Mouse (Mus musculus) CH12.LX (cell line): ENCODE measurements at regions not wholly inside any gene's neighbourhood (a gene's known extent, or its start where the extent isn't known, plus 50 kb on each side); places are given as distances from the start of the nearest gene placed in this dataset.

Experiments used
- DNase-seq: peaks from one replicate; pipeline ENCODE4 v3.0.0-alpha.2; 2013; ENCODE audit errors: extremely low read depth
- H3K27ac ChIP-seq: 2 replicates; pipeline ENCODE4 v1.5.1; 2012; ENCODE audit warnings: low read depth, mild to moderate bottlenecking, control low read depth, moderate library complexity; ENCODE audit not compliant: insufficient read depth
- H3K27me3 ChIP-seq: replicated peaks from 2 replicates; pipeline ENCODE3; 2012; ENCODE audit warnings: inconsistent platforms
- H3K36me3 ChIP-seq, 2 experiments: replicated peaks in 1 of 2; 2 replicates each; pipeline versions ENCODE3 to v1.6.1; 2012; ENCODE audit warnings: inconsistent platforms in 1 of 2, low read length in 1 of 2, mild to moderate bottlenecking in 1 of 2, mixed read lengths in 1 of 2, moderate library complexity in 1 of 2; ENCODE audit not compliant: control insufficient read depth in 1 of 2, insufficient read depth in 1 of 2
- H3K4me1 ChIP-seq, 2 experiments: 2 replicates each; pipeline ENCODE4 v1.6.1; 2012; ENCODE audit warnings: inconsistent platforms in 1 of 2, moderate library complexity in 1 of 2; ENCODE audit not compliant: insufficient read depth in 2 of 2, control insufficient read depth in 1 of 2
- H3K4me2 ChIP-seq: 2 replicates; pipeline ENCODE4 v1.6.1; 2012; ENCODE audit warnings: low read depth, mild to moderate bottlenecking, control low read depth; ENCODE audit not compliant: poor library complexity, insufficient read depth, severe bottlenecking
- H3K4me3 ChIP-seq, 3 experiments: fragments of 150-350 bp in 1 of 3; sonication (generic) in 1 of 3; replicated peaks in 1 of 3; 2 replicates each; pipeline versions ENCODE3 to v1.5.1; 2011 to 2012; ENCODE audit warnings: low read depth in 2 of 3, low read length in 2 of 3, mild to moderate bottlenecking in 2 of 3, moderate library complexity in 2 of 3, control low read depth in 1 of 3, improper control_type of control experiment in 1 of 3, inconsistent platforms in 1 of 3, mixed read lengths in 1 of 3; ENCODE audit not compliant: poor library complexity in 1 of 3
- H3K79me2 ChIP-seq: replicated peaks from 2 replicates; pipeline ENCODE4 v1.6.1; 2012; ENCODE audit warnings: mild to moderate bottlenecking, moderate library complexity; ENCODE audit not compliant: control insufficient read depth, poor library complexity, insufficient read depth, severe bottlenecking; ENCODE audit errors: extremely low read depth
- H3K9ac ChIP-seq: 2 replicates; pipeline ENCODE4 v1.6.1; 2012; ENCODE audit warnings: low read depth, mild to moderate bottlenecking, control low read depth, moderate library complexity; ENCODE audit not compliant: insufficient read depth
- H3K9me3 ChIP-seq: replicated peaks from 2 replicates; pipeline ENCODE3; 2012; ENCODE audit warnings: low read length, inconsistent platforms, mixed read lengths
- BHLHE40 ChIP-seq: IDR thresholded peaks from 2 replicates; pipeline ENCODE4 v1.6.1; 2011; ENCODE audit warnings: mild to moderate bottlenecking, low read depth, low read length, improper control_type of control experiment
- CHD1 ChIP-seq: IDR thresholded peaks from 2 replicates; pipeline ENCODE4 v1.6.1; 2012; ENCODE audit warnings: low read depth, low read length, improper control_type of control experiment, inconsistent platforms
- CHD2 ChIP-seq: IDR thresholded peaks from 2 replicates; pipeline ENCODE4 v1.6.1; 2011; ENCODE audit warnings: low read length, improper control_type of control experiment
- CTCF ChIP-seq, 2 experiments: IDR thresholded peaks in 1 of 2; conservative IDR thresholded peaks in 1 of 2; 2 replicates each; pipeline ENCODE4 v1.5.1; 2011 to 2012; ENCODE audit warnings: low read depth in 2 of 2, low read length in 2 of 2, improper control_type of control experiment in 1 of 2, inconsistent platforms in 1 of 2, mild to moderate bottlenecking in 1 of 2, moderate library complexity in 1 of 2
- E2F4 ChIP-seq: IDR thresholded peaks from 2 replicates; pipeline ENCODE4 v1.6.1; 2011; ENCODE audit warnings: low read depth, low read length, improper control_type of control experiment; ENCODE audit not compliant: insufficient replicate concordance
- ELF1 ChIP-seq: IDR thresholded peaks from 2 replicates; pipeline ENCODE4 v1.6.1; 2014; ENCODE audit warnings: low read depth, mild to moderate bottlenecking, inconsistent platforms, low read length, improper control_type of control experiment
- EP300 ChIP-seq: IDR thresholded peaks from 2 replicates; pipeline ENCODE4 v1.6.1; 2011; ENCODE audit warnings: low read length, improper control_type of control experiment
- GABPA ChIP-seq: IDR thresholded peaks from 2 replicates; pipeline ENCODE4 v1.6.1; 2012; ENCODE audit warnings: low read depth, low read length, improper control_type of control experiment, inconsistent platforms; ENCODE audit not compliant: insufficient replicate concordance
- HCFC1 ChIP-seq: IDR thresholded peaks from 2 replicates; pipeline ENCODE4 v1.6.1; 2012; ENCODE audit warnings: low read depth, mild to moderate bottlenecking, inconsistent platforms, low read length, improper control_type of control experiment
- JUN ChIP-seq: IDR thresholded peaks from 2 replicates; pipeline ENCODE4 v1.6.1; 2011; ENCODE audit warnings: low read depth, mild to moderate bottlenecking, low read length, improper control_type of control experiment, moderate library complexity; ENCODE audit not compliant: insufficient read depth
- JUND ChIP-seq: conservative IDR thresholded peaks from 2 replicates; pipeline ENCODE4 v1.6.1; 2011; ENCODE audit warnings: low read depth, low read length, improper control_type of control experiment
- MAX ChIP-seq: IDR thresholded peaks from 2 replicates; pipeline ENCODE4 v1.6.1; 2011; ENCODE audit warnings: low read length, improper control_type of control experiment
- MAZ ChIP-seq: IDR thresholded peaks from 2 replicates; pipeline ENCODE4 v1.6.1; 2012; ENCODE audit warnings: low read depth, mild to moderate bottlenecking, inconsistent platforms, low read length, improper control_type of control experiment, moderate library complexity
- MEF2A ChIP-seq: IDR thresholded peaks from 2 replicates; pipeline ENCODE4 v1.6.1; 2014; ENCODE audit warnings: low read depth, mild to moderate bottlenecking, inconsistent platforms, low read length, improper control_type of control experiment, borderline replicate concordance
- MYC ChIP-seq: IDR thresholded peaks from 2 replicates; pipeline ENCODE4 v1.6.1; 2011; ENCODE audit warnings: low read depth, mild to moderate bottlenecking, improper control_type of control experiment, low read length
- NELFE ChIP-seq: IDR thresholded peaks from 2 replicates; pipeline ENCODE4 v1.6.1; 2011; ENCODE audit warnings: low read depth, low read length, improper control_type of control experiment
- NRF1 ChIP-seq: IDR thresholded peaks from 2 replicates; pipeline ENCODE4 v1.6.1; 2014; ENCODE audit warnings: low read depth, mild to moderate bottlenecking, inconsistent platforms, low read length, improper control_type of control experiment, moderate library complexity
- RAD21 ChIP-seq: IDR thresholded peaks from 2 replicates; pipeline ENCODE4 v1.6.1; 2011; ENCODE audit warnings: low read depth, mild to moderate bottlenecking, low read length, improper control_type of control experiment, moderate library complexity
- TBP ChIP-seq: conservative IDR thresholded peaks from 2 replicates; pipeline ENCODE4 v1.6.1; 2011; ENCODE audit warnings: low read depth, low read length, improper control_type of control experiment
- TCF12 ChIP-seq: IDR thresholded peaks from 2 replicates; pipeline ENCODE4 v1.6.1; 2014; ENCODE audit warnings: low read depth, mild to moderate bottlenecking, inconsistent platforms, low read length, improper control_type of control experiment
- USF2 ChIP-seq: conservative IDR thresholded peaks from 2 replicates; pipeline ENCODE4 v1.6.1; 2011; ENCODE audit warnings: low read depth, low read length, improper control_type of control experiment
- ZC3H11A ChIP-seq: IDR thresholded peaks from 2 replicates; pipeline ENCODE4 v1.6.1; 2012; ENCODE audit warnings: low read depth, mild to moderate bottlenecking, inconsistent platforms, low read length, improper control_type of control experiment
- ZKSCAN1 ChIP-seq: IDR thresholded peaks from 2 replicates; pipeline ENCODE4 v1.6.1; 2012; ENCODE audit warnings: low read depth, inconsistent platforms, low read length, improper control_type of control experiment, borderline replicate concordance
- ZMIZ1 ChIP-seq: IDR thresholded peaks from 2 replicates; pipeline ENCODE4 v1.6.1; 2012; ENCODE audit warnings: low read depth, mild to moderate bottlenecking, inconsistent platforms, low read length, improper control_type of control experiment
- ZNF384 ChIP-seq: IDR thresholded peaks from 2 replicates; pipeline ENCODE4 v1.6.1; 2012; ENCODE audit warnings: low read depth, low read length, improper control_type of control experiment, inconsistent platforms
- dilution Hi-C: fragments of 300-500 bp; cut with MboI; formaldehyde crosslinking; loops from 2 replicates; pipeline ENCODE4 v1.14.3; 2020; ENCODE audit warnings: low sequenced_read_pairs; ENCODE audit not compliant: extremely low pct_unique_long_range_greater_than_20kb, extremely low pct_ligation_motif_present
- in situ Hi-C: fragments of 300-500 bp; cut with MboI; formaldehyde crosslinking; loops from 3 replicates; pipeline ENCODE4 v1.14.3; 2019; ENCODE audit warnings: low sequenced_read_pairs, low pct_ligation_motif_present, low pct_unique_long_range_greater_than_20kb, mixed read lengths

- dilution Hi-C loops, result no loop called here
- Histone ChIP-seq H3K4me3 (no peak overlapping the region), H3K79me2 (no peaks in the 10 kb centered on the region), H3K4me2 (no peak overlapping the region), H3K9ac (no peak overlapping the region), H3K27me3 (no peaks in the 10 kb centered on the region), H3K27ac (no peak overlapping the region), H3K9me3 (no peaks in the 10 kb centered on the region)
- no peak for DNase-seq
- TF ChIP-seq ELF1 (no peak), ZNF384 (no peak), EP300 (no peak), TCF12 (no peak), MEF2A (no peak), ZC3H11A (no peak), NELFE (no peak), E2F4 (no peak), USF2 (no peak), TBP (no peak)
- TF ChIP-seq, all 38 proteins: peak for 0
- peaks cover 0 to 7% of the 10 kb centered on the region in 2 experiments; a peak in 2 of 4 replicates for H3K4me1 ChIP-seq
- in situ Hi-C loops, result no loop called here
- no peaks in the 10 kb centered on the region for H3K36me3 ChIP-seq
Measured at GRCm38 (mm10) chr7:116991351-116991750, 389.4 kb upstream of the Xylt1 start.

GRCm38 (mm10) chr7:116992166-116992565 lies 388.6 kb upstream of the Xylt1 start:
- no peaks in the 10 kb centered on the region for H3K27me3 ChIP-seq
- dilution Hi-C loops (no loop called here), in situ Hi-C loops (no loop called here)

GRCm38 (mm10) chr7:116995770-116996169 lies 385.0 kb upstream of the Xylt1 start:
- Histone ChIP-seq H3K4me2 (no peak overlapping the region), H3K27ac (no peak overlapping the region), H3K4me3 (no peak overlapping the region), H3K36me3 (no peaks in the 10 kb centered on the region), H3K9ac (no peak overlapping the region), H3K9me3 (no peaks in the 10 kb centered on the region), H3K79me2 (no peaks in the 10 kb centered on the region), H3K27me3 (no peaks in the 10 kb centered on the region), H3K4me1 (no peaks in the 10 kb centered on the region)
- in situ Hi-C loops, result no loop called here
- dilution Hi-C loops, result no loop called here
- DNase-seq, result peak; percentile 24
- TF ChIP-seq USF2, result no peak
- TF ChIP-seq CHD2, result no peak
- TF ChIP-seq ZKSCAN1, result no peak
- no peak for TF ChIP-seq MAZ
- no peak for TF ChIP-seq E2F4
- TF ChIP-seq ZNF384, result no peak
- no peak for TF ChIP-seq MYC
- TF ChIP-seq ZMIZ1, result no peak
- TF ChIP-seq BHLHE40, result no peak
- TF ChIP-seq JUND, result no peak
- TF ChIP-seq RAD21, result peak; percentile 49
- no peak for TF ChIP-seq TCF12
- TF ChIP-seq CHD1, result no peak
- no peak for TF ChIP-seq JUN
- no peak for TF ChIP-seq NRF1
- no peak for TF ChIP-seq MAX
- peak; percentile 21 to 52; a peak in 2 of 4 replicates for TF ChIP-seq CTCF (conservative IDR thresholded peaks at IDR 0.05 in 1 of 2, IDR thresholded peaks at IDR 0.05 in 1 of 2; ENCODE audit: low read depth in 2 of 2, low read length in 2 of 2)
- TF ChIP-seq HCFC1, result no peak
- TF ChIP-seq NELFE, result no peak

More at GRCm38 (mm10) chr7:116992166-116992565, 388.6 kb upstream of the Xylt1 start:
- Histone ChIP-seq H3K9ac (no peak overlapping the region), H3K9me3 (no peaks in the 10 kb centered on the region), H3K4me2 (no peak overlapping the region), H3K79me2 (no peaks in the 10 kb centered on the region), H3K4me3 (no peak overlapping the region), H3K4me1 (no peaks in the 10 kb centered on the region), H3K36me3 (no peaks in the 10 kb centered on the region), H3K27ac (no peak overlapping the region)
- TF ChIP-seq USF2, result no peak
- TF ChIP-seq CTCF (conservative IDR thresholded peaks at IDR 0.05 in 1 of 2, IDR thresholded peaks at IDR 0.05 in 1 of 2; ENCODE audit: low read depth in 2 of 2, low read length in 2 of 2), result no peak
- no peak for TF ChIP-seq MAZ
- no peak for TF ChIP-seq MYC
- TF ChIP-seq CHD1, result no peak
- no peak for TF ChIP-seq GABPA
- TF ChIP-seq TBP, result no peak
- no peak for DNase-seq
